Mouse (Mus musculus) splenic B cell, adult 2 months (primary cell): Measurements from ENCODE around the gene Tmem167b.
"Not testable (repeated sequence)": the region's sequence is repeated elsewhere in the genome, so short reads cannot be mapped to it uniquely, and the experiment has no call there.

Experiments
- DNase-seq: peaks from one replicate; pipeline ENCODE4 v3.0.0-alpha.2; 2011; ENCODE audit warnings: low read depth, low spot score
- H3K27me3 ChIP-seq: 2 replicates; pipeline ENCODE4 v1.6.1; 2012; ENCODE audit warnings: mild to moderate bottlenecking, low read length, moderate library complexity, mixed read lengths; ENCODE audit not compliant: control insufficient read depth, poor library complexity, insufficient read depth, severe bottlenecking
- H3K36me3 ChIP-seq: 2 replicates; pipeline ENCODE4 v1.6.1; 2012; ENCODE audit warnings: mild to moderate bottlenecking, low read length, moderate library complexity, mixed read lengths; ENCODE audit not compliant: control insufficient read depth, poor library complexity, insufficient read depth, severe bottlenecking

Gene Tmem167b

DNA sequence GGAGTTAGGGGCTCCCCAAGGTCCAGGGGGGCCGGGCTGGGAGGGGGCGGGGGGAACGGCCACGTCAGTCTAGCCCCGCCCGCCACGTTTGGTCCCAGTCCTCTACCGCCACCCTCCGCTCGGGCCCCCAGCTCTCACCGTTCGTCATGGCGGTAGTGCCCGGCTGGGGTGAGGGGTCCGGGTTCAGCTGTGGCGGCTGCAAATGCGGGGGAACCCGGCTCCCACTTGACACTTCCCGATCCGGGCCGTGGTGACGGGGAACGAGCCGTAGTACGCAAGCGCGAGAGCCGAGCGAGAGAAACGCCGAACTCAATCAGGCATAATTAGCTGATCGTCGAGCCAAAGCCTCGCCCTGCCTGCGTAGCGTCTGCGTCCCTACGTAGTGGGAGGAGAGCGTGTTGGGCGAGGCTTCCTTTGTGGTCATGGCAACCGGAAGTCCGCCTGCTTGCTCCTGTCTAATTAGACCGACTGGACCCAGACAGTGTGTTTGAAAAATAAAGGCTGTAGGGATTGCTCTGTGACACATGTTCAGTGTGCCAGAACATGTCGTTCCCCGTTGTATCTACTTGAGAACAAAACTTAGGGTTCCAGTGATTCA is at the start of gene Tmem167b:
TSS of gene Tmem167b (minus strand) at position 334 of the 598 bp plus-strand sequence.
- DNase-seq = peak; percentile 99
- Histone ChIP-seq H3K27me3 (no peaks in the 10 kb centered on the region), H3K36me3 (peaks cover 11% of the 10 kb centered on the region)

DNA sequence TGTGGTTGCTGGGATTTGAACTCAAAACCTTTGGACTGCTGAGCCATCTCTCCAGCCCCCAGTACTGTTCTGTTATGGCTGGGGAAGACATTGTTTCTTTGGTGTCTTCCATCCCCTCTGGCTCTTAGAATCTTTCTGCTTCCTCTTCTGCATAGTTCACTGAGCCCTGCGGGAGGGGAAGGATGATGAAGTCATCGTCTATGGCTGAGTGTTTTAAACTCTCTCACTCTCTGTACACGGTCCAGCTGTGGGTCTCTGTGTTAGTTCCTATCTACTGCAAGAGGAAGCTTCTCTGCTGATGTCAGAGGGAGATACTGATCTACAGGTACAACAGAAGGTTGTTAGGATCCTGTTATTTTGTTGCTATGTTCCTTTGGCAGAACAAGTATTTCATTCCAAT is 46.6 kb upstream of the Tmem167b start:
- DNase-seq = peak; percentile 69
- no peaks in the 10 kb centered on the region for H3K27me3 ChIP-seq
- 0 out of 2 replicates have a peak, but pooled peaks cover 2% of the 10 kb centered on the region for H3K36me3 ChIP-seq

DNA sequence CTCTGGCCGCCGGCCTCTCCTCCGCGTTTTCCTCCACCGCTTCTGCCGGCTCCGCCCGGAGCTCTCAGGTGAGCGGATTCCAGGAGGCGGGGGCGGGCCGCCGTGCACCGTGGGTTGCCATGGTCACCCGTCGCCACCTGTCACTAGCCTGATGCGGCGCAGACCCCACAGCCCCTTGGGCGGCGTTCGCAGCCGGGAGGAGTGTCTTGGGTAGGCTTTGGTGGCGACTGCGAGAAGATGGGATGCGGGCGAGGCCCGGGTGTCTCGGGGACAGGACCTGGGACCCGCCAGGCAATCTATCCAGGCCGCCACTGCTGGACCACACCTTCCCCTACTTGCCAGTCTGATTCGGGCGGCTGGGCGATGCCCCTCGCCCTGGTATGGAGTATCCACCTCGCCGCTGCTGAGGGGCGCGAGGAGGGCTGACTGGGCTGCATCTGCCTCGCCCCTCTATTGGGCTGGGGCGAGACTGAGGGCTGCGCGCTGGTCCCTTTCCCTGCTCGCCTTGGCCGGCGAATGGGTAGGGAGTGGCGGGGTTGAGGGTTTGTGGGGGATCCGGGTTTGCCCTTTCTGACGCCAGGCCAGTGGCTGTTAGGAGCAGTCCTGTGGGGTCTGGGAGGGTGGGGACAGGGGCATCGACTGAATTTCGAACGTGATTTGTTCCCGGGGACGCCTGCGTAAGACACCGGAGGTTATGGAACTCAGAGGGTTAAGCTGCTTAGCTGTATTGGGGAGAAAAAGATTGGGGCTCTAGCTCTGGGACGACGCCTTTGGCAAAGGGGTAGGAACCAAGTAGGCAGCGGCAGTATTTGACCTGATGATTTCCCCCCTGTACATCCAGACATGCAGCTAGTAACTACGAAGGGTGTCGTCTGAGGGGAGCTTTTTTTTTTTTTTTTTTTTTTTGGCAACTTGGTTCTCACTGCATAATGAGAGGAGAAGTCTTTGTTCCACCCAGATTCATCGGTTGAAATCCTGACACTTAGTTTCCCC is 29.6 kb upstream of the Tmem167b start:
- DNase-seq = peak; percentile 13
- Histone ChIP-seq H3K27me3 (no peaks in the 10 kb centered on the region), H3K36me3 (no peaks in the 10 kb centered on the region)

GRCm38 (mm10) chr3:108590786-108591529 is 28.7 kb upstream of the Tmem167b start, which contains the start of gene Wdr47:
Gene Wdr47, plus strand, starts transcription at chr3:108591279.
- DNase-seq = peak; percentile 98
- H3K36me3 ChIP-seq = no peaks in the 10 kb centered on the region
- no peaks in the 10 kb centered on the region for H3K27me3 ChIP-seq

GRCm38 (mm10) chr3:108588446-108588845 is 26.2 kb upstream of the Tmem167b start:
- Histone ChIP-seq H3K27me3 (no peaks in the 10 kb centered on the region), H3K36me3 (no peaks in the 10 kb centered on the region)
- no peak for DNase-seq

GRCm38 (mm10) chr3:108584580-108584979 is 22.3 kb upstream of the Tmem167b start:
- DNase-seq = peak; percentile 45
- H3K36me3 ChIP-seq = no peaks in the 10 kb centered on the region
- no peaks in the 10 kb centered on the region for H3K27me3 ChIP-seq

DNA sequence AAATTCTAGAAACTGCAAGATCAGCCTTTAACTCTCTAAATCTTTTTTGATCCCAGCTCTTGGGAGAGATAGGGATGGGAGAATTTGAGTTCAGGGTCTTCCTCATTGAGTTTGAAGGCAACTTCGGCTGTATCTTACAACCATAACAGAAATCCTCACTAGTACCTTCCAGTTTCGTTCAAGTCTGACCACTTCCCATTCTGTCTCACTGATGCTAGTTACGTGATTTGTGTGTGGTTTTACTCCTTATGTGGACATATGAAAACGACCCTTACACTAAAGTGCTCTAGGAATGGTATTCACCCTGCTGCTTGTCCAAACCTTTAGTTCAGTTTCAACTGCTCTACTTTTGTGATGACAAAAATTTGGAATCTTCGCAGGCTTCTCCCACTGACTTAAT is 11.8 kb upstream of the Tmem167b start:
- DNase-seq = peak; percentile 44
- Histone ChIP-seq H3K36me3 (no peaks in the 10 kb centered on the region), H3K27me3 (no peaks in the 10 kb centered on the region)

GRCm38 (mm10) chr3:108572309-108573010 is 10.2 kb upstream of the Tmem167b start:
- no peaks in the 10 kb centered on the region for H3K27me3 ChIP-seq
- peak; percentile 18 for DNase-seq
- no peaks in the 10 kb centered on the region for H3K36me3 ChIP-seq

GRCm38 (mm10) chr3:108571443-108572294 is 9.4 kb upstream of the Tmem167b start, which contains the start of gene Taf13:
Gene Taf13, plus strand, starts transcription at chr3:108571698.
- DNase-seq = peak; percentile 98
- Histone ChIP-seq H3K36me3 (no peaks in the 10 kb centered on the region), H3K27me3 (no peaks in the 10 kb centered on the region)

- H3K36me3 ChIP-seq = no peaks in the 10 kb centered on the region
- H3K27me3 ChIP-seq = no peaks in the 10 kb centered on the region
- DNase-seq = no peak
Measured at GRCm38 (mm10) chr3:108570813-108571212, 8.5 kb upstream of the Tmem167b start.

- not testable (repeated sequence) for H3K27me3 ChIP-seq, DNase-seq, H3K36me3 ChIP-seq
Measured at GRCm38 (mm10) chr3:108569636-108570035, 7.4 kb upstream of the Tmem167b start.

DNA sequence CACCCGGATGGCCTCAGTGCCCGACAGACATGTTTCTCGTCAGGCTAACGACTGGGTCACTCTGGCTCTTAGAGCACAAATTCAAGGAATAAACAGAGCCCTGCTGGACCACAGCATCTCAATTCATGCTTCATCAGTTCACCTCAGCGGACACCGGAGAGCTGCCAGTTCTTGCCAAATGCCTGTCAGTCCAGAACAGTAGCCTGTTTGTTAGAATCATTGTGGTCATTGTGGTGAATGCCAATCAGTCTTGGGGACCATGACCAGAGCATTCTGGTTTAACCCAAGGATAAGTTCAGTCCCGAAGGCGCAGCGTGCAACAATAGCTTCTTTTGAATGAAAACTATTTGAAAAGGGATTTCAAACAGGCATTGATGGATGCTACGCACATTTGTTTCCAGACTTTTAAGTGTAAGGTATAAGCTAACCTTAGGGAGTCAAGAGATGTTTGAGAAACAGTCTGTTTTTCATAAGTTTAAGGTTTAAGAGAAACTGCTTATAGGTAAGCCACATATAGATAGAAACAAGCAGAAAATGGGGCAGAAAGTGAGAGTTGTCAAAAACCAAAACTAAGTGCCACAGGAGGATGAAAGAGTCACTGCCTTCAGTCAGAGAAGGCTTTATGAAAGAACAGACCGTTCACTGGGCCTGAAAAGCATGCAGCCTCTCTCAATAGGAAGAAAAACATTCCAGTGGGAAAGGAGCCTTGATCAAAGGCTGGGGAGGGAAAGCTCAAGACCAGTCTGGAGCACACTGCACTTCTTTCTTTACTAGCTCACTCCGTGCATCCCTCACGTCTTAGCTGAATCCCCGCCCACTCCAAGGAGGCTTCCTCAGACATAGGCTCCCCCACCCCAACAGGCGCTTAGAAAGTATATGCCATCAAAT is 6.0 kb upstream of the Tmem167b start:
- no peaks in the 10 kb centered on the region for H3K27me3 ChIP-seq
- no peaks in the 10 kb centered on the region for H3K36me3 ChIP-seq
- DNase-seq = no peak

- Histone ChIP-seq H3K27me3 (no peaks in the 10 kb centered on the region), H3K36me3 (peaks cover 6% of the 10 kb centered on the region)
- DNase-seq = peak; percentile 87
Measured at GRCm38 (mm10) chr3:108563309-108563708, 1.0 kb upstream of the Tmem167b start.
